Mouse (Mus musculus) heart, postnatal 10 days (tissue): ENCODE results near the gene Snph. TPM values are rescaled to one million over a fixed set of nuclear protein-coding genes. Genes with fewer than 3 reads are reported as not detected.
"Not testable (repeated sequence)": the region's sequence is repeated elsewhere in the genome, so short reads cannot be mapped to it uniquely, and the experiment has no call there.

Experiments
- DNase-seq, 2 experiments: peaks; one replicate each; pipeline ENCODE4 v3.0.0; 2021
- intact Hi-C: fragments of 180-260 bp; cut with DNase I; formaldehyde crosslinking; loops from one replicate; pipeline ENCODE4 v1.15.1; 2025
- total RNA-seq, 2 experiments: library from RNA; stranded (reverse); gene quantifications; 2 replicates each; pipeline ENCODE4 v1.2.3; 2021

The Snph gene
- total RNA-seq: 1 to 10 TPM; 2.3 to 3.1 TPM

DNA sequence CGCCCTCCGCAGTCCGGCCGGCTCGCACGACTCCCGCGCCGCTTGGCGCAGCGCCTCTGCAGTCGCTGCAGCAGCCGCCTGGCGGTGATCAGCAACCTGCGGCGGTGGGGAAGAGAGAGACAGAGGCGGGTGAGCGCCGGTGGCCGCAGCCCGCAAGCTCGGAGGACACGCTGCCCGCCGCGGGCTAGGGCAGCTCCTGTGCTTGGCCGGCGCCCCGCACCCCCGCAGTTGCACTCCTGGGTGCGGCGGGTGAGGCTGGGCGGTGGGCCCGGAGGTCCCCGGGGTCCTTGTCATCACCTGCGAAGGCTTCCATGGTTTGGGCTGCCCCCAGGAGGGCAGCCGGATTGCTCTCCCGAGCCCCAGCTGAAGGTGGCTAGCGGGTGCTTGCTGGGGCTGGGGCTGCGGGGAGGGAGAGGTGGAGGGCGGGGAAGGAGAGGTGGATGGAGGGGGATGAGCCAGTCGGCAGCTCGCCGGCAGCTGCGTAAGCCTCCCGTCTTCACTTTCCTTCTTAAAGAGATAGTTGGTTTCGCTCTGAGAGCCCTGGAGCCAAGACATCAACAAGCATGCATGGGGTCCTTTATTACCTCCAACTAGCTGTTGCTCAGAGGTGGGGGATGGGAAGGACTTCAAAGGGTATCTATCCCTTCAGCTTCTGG is at the start of gene Snph:
Gene Snph, minus strand, starts transcription at position 435 of the 656 bp plus-strand sequence.
- intact Hi-C loops: loop anchor here (5.0 kb wide), 1 partner anchor 55 kb away; no protein-coding TSS in a partner anchor
- peak; percentile 57 to 61 for DNase-seq

DNA sequence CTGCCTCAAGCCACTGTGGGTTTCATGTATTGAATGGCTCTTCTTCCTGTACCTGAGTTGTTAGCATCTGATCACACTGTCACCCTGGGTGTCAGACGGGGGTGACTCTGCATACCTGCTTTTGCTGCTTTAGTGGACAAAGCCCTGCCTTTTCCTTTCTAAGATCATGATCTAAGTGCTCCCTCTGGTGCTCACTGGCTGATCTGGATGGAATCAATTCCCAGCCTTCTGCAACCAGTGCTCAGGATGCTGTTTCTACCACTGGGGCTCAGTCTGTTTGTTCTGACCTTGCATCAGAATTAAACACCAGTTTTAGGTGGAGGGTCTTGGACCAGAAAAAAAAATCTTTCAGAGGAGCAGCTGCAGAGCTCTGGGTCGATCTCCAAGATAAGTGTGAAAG is 43.8 kb upstream of the Snph start:
- no peak for DNase-seq
- intact Hi-C loops: loop anchor here (5.0 kb wide), 1 partner anchor 99 kb away; no protein-coding TSS in a partner anchor

DNA sequence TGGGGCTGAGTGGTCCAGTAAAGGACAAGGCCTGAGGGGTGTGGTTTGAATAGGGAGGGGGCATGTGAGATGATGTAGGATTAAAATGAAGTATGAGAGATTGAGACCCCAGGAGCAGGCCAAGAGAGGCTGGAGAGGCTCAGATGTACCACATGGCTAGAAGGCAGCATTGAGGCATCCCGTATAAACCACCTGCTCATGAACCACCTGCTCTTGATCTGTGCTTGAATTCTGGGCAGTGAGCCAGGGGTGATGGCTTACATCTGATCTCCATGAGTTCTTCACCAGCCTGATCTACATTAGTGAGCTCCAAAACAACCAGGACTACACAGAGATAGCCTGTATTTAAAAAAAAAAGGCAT is 38.6 kb upstream of the Snph start:
- intact Hi-C loops: no loop called here
- no peak for DNase-seq

DNA sequence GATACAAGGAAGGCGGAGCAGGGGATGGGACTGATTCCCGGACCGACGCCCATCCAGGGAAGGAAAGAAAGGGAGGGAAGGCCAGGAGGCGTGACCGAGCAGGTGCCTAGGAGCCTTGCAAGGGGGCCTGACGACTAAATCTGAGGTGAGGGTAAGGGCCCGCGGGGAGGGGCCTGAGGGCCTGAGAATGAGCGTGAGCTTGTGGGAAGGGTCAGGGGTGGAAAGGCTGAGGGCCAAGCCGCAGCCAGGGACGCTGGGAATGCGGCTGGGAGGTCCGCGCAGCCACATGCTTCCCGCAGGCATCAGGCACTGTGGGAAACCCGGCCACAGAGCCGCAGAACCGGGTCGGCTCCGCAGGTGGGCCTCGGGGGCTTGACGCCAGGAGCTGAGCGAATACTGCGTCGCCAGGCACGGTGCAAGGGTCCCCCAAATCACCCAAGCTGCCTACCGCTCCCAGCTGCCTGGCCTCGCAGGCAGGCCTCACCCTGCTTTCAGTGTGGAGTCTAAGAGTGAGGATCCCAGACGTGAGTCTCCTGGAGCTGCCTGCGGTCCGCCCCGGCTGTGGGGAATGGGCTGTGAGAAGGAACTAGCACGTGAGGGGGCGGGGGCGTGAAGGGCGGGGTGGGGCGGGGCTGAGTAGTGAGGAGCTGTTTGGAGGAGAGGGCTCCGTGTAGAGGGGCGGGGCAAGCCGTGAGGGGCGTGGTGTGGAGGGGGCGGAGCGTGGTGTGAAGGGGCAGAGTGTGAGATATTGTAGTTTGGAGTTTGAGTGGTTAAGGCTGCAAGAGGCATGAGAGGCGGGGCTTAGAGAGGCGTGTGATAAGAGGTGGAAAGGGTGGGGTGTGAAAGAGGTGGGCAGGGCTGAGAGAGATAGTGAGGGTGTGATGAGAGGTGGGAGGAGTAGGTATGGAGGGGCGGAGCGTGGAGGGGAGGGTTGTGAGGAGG is 37.9 kb upstream of the Snph start:
- intact Hi-C loops: no loop called here
- DNase-seq: no peak

DNA sequence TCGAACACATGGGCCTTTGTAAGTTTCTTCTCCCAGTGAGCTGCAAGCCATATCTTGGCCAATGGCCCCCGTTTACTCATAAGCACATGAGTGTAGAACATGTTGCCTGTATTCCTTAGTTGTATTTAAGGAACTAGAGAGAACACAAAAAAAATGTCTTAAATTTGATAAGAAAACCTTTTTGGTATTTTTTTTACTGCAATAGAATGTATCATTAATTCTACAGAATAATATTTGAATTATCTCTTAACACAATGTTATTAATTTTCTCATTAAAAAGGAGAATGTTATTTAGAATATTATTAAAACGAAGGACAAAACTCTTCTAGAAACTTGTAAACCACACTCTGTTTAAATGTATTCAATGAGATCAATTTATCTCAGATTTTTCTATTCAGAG is 36.0 kb upstream of the Snph start, which contains the start of gene Rad21l:
Gene Rad21l, minus strand, starts transcription at position 101 of the 400 bp plus-strand sequence.
- no peak for DNase-seq
- intact Hi-C loops: no loop called here

DNA sequence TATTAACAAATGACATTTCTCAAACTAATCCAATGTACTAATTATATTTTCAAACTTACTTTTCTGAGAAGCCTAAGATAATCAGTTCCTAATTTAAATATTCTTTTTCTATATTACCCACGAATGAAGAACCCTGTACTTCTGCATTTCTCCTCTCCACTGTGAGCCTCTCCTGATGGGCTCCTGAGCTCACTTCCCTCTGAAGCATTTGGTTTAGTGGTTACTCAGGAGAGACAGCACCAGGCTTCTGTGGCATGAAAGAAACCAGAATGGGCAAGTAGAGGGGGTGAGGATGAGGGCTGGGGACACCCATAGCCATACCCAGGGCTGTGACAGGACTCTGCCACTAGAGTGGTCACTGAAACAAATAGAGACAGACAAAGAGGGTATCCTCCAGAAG is 19.7 kb upstream of the Snph start:
- intact Hi-C loops: no loop called here
- no peak for DNase-seq

DNA sequence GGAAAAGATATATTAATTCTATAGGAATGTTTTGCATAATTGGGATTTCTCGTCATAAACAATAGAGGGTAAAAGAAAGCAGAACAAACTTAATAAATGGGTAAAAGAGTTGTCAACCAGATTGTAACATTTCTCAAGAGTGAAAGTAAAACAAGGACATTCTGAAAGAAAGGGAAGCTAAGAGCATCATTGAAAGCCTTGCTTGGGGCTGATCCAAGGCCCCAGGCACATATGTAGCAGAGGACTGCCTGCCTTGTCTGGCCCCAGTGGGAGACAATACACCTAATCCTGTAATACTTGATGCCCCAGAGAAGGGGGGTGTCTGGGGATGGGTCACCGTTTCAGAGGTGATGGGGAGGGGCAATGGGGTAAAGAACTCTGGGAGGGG is 3.6 kb upstream of the Snph start:
- DNase-seq: no peak

DNA sequence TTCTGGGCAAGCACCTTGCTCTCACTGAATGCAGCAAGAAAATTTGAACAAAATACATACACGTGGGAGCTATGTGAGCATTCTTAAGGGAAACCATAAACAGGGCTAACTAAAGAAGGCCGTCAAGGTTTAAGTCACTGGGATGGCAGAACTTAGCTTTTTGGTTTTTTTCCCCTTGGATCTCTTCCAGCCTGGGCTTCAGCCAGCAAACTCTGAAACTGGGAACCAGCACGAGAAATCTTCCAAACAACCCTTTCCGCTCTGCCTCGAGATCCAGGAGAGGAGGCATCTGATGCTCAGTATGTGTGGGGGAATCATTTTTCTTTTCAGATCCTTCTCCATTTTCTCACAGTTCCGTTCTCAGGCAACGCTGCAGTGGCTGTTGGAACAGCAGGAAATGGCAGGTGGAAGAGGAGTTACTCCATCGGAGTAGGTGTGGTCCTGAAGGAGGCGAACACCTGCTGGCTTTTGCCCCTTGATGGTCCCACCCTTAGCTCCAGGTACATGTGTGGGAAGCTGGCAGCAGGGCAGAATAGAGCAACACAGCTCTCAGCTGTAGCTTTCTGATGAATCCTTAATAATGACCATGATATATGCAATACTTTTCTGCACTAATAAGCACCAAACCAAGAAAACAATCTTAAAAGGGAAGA is 3.1 kb upstream of the Snph start:
- intact Hi-C loops: no loop called here
- no peak for DNase-seq

More for the DNA sequence above, 3.6 kb upstream of the Snph start:
- intact Hi-C loops: no loop called here

DNA sequence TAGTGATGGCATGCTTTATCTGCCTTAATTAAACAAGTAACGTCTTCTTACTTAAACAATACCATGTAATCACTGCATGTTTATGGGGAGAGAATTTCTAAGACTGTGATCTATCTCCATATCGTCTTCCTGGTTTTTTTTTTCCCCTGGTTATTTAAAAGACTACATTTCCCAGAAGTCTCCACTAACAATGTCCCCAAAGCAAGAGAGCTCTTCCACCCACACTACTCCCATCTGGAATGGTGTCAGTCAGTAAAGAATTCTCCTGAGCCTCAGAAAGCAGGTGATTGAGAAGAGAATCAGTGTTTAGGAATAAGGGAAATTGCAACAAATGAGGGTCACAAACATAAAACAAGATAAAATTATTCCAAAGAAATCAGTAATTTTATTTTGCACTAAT is 2.5 kb upstream of the Snph start:
- intact Hi-C loops: loop anchor here (5.0 kb wide), 1 partner anchor 58 kb away; no protein-coding TSS in a partner anchor
- no peak for DNase-seq

DNA sequence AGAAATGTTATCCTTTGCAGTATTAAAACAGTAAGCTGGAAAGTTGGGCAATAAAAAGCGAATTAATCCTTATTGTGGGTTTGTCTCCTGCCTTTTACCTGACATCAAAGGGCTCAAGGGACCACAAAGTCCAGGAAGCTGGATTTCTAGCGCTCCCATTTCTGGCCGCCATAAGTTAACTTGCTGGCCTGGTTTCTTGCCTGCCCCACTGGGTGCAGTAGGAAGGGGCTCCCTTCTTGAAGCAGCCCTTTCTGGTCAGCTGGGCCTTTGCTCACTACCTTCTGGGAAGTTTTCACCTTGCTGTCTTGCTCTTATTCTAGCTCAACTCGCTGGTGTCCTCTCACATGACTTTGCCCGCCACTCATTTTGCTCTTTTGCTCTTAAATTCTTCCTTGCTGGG is 589 bp upstream of the Snph start:
- intact Hi-C loops: loop anchor here (5.0 kb wide), 1 partner anchor 56 kb away; no protein-coding TSS in a partner anchor
- no peak for DNase-seq

DNA sequence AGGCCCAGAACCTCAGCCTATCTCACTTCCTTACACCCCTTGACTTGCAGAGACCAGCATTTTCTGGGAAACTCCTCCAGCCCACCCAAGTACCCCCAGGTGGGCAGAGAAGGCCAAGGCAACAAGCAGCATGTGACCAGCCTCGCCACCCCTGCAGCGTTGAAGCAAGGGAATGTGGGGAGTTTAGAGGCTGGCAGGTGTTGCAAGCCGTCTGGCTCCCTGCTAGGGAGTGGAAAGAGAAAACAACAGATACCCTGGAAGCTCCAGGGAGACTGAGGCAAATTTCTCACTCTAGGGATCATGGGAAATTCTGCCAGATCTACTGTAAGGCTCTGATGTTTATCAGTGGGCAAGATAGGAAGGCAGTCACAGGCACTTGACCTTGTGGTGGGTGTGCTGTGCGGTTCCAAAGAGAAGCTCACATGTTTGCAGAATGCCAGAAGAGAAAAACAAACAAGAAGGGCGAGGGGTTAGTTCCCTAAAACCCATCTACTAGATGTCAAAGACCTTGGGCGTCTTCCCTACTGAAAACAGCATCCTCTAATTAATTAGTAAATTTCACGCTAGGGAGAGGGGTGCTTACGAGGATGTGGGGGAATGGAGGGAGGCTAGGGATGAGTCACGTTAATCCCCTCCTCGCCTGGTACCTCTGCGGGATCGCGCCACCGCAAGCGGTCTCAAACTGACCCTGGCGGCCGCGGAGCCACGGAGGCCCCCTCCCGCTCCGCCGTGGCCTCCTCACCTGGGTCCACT is 811 bp downstream of the Snph start:
- intact Hi-C loops: loop anchor here (5.0 kb wide), 1 partner anchor 54 kb away; no protein-coding TSS in a partner anchor
- no peak for DNase-seq

DNA sequence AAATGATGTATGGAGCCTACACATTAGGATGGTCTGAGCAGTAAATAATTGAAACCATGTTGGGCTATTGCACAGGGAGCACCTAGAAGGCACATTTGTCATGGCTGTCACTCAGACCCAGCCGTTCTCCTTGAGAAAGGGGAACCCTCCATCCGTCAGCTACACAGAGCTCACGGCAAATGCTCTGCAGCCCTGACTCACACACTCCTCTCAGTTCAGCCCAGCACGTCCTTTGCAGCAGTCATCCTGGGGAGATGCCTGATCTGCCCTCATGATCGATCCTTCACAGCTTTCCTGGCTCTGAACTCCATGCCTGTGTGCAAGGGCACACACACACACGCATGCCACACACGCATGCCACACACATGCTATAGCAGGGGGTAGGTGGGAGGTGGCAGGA is 3.1 kb downstream of the Snph start:
- intact Hi-C loops: no loop called here
- no peak for DNase-seq

DNA sequence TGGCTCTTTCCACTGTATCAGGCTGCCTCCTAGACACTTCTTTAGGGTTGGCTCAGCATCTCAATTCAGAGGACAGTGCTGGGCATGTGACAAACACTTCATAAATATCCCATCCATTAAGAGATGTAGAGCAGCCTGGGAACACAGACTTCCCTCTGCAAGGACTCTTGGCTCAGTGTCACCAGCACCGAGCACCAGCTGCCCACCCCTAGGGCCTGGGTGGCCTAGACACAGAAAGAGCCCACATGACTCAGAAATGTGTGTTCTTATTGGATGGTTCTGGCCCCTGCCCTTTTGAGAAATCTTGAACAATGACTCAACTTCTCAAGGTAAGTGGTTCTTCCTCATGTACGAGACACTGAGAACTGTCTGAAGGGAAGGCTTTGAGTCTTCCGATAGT is 4.4 kb downstream of the Snph start:
- intact Hi-C loops: no loop called here

DNA sequence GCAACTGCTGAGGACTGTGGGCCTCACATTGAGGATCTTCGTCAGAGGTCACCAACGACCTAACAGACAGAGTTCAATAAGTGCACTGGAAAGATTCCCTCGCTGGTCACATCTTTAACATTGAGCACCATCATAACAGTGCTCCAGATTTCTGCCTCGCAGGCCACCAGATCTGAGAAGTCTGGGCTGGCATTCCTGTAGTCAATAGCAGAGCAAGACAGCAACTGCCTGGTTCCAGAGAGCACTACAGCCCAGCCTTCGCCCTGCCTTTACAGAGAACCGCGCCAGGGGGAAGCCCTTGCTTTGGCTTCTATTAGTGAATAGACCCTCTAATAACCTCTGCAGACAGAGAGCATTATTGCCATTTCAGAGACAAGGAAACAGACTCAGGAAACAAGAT is 6.1 kb downstream of the Snph start:
- intact Hi-C loops: no loop called here

More for the DNA sequence above, 4.4 kb downstream of the Snph start:
- DNase-seq: no peak

DNA sequence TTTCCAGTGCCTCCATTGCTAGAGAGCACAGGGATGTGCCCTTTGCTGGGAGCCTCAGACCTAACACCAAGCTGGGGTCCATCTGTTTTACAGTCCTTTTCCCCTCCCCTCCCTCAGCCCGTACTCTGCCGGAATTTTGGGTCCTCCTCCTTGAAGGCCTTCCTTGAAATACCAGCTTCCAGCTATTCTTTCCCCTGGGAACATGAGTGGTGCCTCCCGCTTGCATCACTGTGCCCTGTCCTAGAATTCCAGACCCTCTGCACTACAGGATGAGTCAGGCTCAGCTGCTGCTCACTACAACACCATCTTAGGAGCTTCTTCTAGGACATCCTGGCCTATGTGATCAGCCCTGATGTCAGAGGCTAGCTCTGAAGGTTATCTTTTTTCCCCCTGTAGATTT is 8.6 kb downstream of the Snph start:
- intact Hi-C loops: no loop called here

More for the DNA sequence above, 6.1 kb downstream of the Snph start:
- no peak for DNase-seq

DNA sequence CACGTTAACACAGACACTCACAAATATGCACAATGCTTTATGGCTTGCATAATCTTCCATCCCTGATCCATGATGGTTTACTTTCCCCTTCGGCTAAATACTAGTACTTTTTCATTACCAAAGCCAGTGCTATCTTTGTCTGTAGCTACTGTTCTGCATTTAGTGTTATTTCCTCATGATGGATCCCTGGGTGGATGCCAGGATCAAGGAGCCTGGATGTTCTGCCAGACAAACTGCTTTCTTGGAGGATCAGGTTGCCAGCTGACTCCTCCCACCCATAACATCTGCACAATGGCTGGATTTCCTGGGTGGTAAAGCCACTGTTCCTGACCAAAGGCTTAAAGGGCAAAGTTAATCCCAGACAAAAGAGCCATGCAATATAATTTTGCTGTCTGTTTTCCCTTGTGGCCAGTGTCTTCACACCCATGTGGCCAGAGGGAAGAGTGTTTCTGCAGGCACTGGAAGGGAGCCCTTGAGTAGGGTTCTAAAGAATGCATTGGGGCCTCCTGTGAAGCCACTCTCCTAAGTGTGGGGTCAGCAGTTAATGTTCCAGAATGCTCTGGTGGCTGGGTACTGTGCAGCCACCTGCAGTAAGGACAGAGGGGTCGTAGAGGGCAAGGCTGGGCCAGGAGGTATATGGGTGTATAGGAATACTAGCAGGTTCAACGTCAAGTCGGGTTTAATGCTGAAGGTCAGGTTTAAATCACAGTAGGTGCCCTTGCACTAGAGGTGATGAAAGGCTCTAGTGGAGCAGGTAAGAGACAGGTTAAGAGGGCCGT is 15.7 kb downstream of the Snph start:
- no peak for DNase-seq
- intact Hi-C loops: no loop called here

More for the DNA sequence above, 8.6 kb downstream of the Snph start:
- no peak for DNase-seq

DNA sequence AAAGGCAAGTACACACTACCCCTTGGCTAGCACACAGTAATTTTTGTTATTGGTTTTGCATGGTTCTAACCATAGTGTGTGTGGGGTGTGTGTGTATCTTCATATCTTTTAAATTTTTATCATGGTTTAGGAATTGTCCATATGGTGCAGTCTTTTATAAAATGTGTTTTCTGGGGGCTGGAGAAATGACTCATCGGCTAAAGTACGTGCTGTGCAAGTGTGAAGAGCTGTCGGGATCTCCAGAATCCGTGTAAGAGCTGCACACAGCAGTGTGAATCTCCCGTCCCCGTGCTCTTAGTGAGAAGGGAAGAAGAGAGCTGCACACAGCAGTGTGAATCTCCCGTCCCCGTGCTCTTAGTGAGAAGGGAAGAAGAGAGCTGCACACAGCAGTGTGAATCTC is 16.6 kb downstream of the Snph start:
- DNase-seq, intact Hi-C loops: not testable (repeated sequence)

DNA sequence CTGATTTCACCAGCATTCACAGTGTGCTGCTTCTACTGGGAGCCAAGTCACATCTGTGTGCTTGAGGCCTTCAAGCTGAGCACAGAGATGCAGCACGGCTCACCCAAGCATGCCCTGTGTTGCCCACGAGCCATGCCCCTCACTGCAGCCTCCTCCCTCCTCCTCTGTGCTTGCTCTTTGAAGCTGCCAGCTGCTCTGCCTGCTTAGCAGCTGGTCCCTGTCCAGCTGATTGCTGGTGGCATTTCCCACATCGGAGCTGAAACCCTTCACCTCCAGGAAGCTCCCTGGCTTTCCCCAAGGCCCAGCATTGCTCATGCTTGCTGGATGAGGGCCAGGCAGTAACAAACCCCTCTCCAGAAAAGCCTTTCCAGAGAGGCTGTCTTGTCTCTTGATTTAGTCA is 22.4 kb downstream of the Snph start:
- peak; percentile 10 to 14 for DNase-seq
- intact Hi-C loops: no loop called here

DNA sequence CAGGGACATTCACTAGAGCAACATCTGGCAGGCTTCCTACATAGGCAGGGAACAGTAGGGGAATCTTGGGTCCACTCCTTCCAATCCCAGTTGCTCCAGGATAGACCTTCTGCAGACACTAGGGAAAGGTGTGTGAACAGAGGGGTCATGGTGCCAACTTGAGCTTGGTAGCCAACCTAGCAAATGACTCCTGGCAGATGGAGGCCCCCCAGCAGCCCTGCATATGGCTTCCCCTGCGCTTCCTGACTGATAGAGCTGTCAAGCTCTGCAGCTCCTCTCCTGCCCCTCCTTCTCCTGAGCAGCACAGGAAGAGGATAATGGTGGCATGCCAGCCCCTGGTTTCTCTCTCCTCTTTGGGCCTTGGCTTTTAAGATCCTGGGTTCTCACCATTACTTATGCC is 24.0 kb downstream of the Snph start:
- intact Hi-C loops: no loop called here
- DNase-seq: no peak
